Mouse (Mus musculus): Measurements from ENCODE around the gene Ubap1. TPM values are rescaled to one million over a fixed set of nuclear protein-coding genes. Genes with fewer than 3 reads are reported as not detected.
A peak's percentile ranks its signal among the peaks of the same experiment; 100 is the strongest.

Ubap1 gene
- polyA plus RNA-seq, 1 experiment from 2014 or later, result 61.4 TPM

DNA sequence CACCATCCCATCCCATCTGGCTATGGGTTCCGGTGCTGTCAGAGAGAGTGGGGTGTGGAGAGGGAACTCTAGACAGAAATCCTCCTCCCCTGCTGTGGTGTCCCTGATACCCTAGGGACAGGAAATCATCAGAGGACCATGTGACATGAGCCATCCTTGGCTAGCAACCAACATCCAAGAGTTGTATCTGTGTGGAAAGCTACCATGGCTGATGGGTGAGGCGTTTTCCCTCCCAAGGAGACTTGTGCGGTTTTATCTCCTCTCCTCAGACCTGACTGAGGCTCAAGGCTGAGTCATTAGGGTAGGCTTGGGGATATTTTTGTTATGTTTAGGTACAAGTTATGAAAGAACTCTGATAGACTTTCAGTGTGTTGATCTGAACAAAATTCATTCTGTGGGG lies 17.7 kb upstream of the Ubap1 start:
- Histone ChIP-seq H3K36me3 (replicated peaks) (no peaks in the 10 kb centered on the region), H3K9me3 (no peaks in the 10 kb centered on the region), H3K27ac (replicated peaks) (no peak overlapping the region), H3K27me3 (replicated peaks; ENCODE audit: low read depth, poor library complexity, severe bottlenecking) (no peaks in the 10 kb centered on the region), H3K4me3 (no peak overlapping the region), H3K4me1 (no peaks in the 10 kb centered on the region)
- no peak for DNase-seq (ENCODE audit: low spot score)
- 83% methylated on average over 3 of the region's 3 CpGs for WGBS

DNA sequence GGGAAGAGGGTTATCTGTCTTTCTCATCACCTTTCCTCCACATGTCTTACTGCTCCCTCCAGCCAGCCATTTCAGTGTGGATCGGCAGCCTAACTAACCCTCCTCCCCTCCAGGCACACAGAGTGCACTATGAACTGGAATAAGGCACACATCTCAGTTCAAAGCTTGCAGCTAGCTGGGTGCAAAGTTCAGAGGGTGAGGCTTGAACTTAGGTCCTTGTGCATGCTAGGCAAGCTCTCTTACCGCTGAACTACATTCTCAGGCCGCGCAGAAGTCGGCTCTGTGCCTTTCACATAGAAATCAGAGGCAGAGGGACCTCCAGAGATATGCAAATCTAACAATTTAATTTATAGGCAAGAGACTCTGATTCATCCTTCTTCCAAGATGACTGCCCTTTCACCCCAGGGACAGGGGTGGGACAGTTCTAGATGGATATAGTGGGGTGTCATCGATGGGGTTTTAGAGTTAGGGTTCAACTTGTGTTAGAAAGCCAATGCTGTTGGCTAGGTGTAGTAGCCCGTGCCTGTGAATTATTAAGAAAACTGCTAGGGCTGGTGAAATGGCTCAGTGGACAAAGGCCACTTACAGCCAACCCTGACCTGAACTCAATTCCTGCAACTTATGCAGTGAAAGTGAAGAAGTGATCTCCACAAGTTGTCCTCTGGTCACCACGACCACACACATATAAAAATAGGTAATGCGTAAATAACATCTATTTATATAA lies 16.9 kb upstream of the Ubap1 start:
- Histone ChIP-seq H3K27ac (replicated peaks) (no peak overlapping the region), H3K36me3 (replicated peaks) (no peaks in the 10 kb centered on the region), H3K9me3 (no peaks in the 10 kb centered on the region), H3K27me3 (replicated peaks; ENCODE audit: low read depth, poor library complexity, severe bottlenecking) (no peaks in the 10 kb centered on the region), H3K4me3 (no peak overlapping the region), H3K4me1 (no peaks in the 10 kb centered on the region)
- DNase-seq (ENCODE audit: low spot score), result no peak
- 88% methylated on average over 9 of the region's 9 CpGs for WGBS

DNA sequence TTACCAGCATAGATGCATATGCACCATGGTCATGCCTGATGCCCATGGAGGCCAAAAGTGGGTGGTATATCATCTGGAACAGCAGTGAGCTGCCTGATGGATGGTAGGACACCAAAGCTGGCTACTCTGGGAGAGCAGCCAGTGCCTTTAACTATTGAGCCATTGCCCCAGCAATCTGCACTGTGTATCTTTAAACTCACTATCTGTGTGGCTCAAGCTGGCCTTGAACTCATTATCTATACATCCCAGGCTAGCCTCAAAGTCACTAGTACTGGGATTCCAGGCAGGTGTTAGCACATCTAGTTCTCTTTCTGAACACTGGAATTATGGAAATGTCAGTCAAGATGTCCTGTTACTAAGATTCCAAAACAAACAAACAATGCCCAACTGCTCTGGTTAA lies 12.2 kb upstream of the Ubap1 start:
- no peak for DNase-seq (ENCODE audit: low spot score)
- no peaks in the 10 kb centered on the region for H3K4me1 ChIP-seq
- H3K36me3 ChIP-seq (replicated peaks), result no peaks in the 10 kb centered on the region
- no peak overlapping the region for H3K4me3 ChIP-seq
- no peaks in the 10 kb centered on the region for H3K9me3 ChIP-seq
- no peak overlapping the region for H3K27ac ChIP-seq (replicated peaks)
- no peaks in the 10 kb centered on the region for H3K27me3 ChIP-seq (replicated peaks; ENCODE audit: low read depth, poor library complexity, severe bottlenecking)

DNA sequence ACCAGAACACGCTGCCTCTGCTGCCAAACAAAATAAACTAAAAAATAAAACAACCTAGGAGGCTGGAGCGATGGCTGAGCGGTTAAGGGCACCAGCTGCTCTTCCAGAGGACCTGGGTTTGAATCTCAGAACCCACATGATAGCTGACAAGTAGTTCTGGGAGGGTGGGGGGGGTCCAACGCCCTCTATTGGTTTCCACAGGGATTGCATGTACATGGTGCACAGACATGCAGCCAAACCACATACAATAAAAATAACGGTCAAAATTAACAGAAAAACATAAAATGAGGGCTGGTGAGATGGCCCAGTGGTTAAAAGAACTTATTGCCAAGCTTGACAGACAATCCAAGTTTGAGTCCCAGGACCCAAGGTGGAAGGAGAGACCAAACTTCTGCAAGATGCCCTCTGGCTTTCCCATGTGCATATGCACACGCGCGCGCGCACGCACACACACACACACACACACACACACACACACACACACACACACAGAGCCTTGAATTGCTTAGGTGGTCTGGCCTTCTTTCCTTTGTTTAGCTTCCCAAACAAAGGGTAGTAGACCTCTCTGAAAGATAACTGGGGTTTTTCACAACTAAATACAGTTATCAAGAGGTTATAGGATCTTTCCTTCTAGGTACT lies 7.8 kb upstream of the Ubap1 start:
- Histone ChIP-seq H3K4me1 (no peaks in the 10 kb centered on the region), H3K9me3 (no peaks in the 10 kb centered on the region), H3K36me3 (replicated peaks) (no peaks in the 10 kb centered on the region), H3K27ac (replicated peaks) (no peak overlapping the region), H3K27me3 (replicated peaks; ENCODE audit: low read depth, poor library complexity, severe bottlenecking) (no peaks in the 10 kb centered on the region), H3K4me3 (no peak overlapping the region)
- WGBS, result 79% methylated on average over 11 of the region's 11 CpGs
- DNase-seq (ENCODE audit: low spot score), result no peak

DNA sequence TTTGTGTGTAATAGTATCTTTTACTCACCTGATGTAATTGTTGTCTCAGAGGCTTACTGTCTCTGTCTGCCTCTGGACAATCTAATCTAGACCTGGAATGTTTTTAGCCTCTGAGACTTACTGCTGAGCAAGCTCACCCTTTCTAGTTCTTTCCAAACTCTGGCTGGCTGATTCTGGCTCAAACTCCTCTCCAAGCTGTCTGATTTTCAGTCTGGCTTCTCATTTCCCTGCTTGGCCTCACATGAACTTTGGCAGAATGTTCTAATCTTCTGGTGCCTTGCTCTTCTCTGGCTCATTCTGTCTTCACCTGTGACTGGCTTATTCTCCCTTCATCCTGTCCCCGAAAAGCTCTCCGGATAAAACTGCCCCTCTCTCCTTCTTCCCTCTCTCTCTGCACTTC lies 2.8 kb upstream of the Ubap1 start:
- Histone ChIP-seq H3K27ac (replicated peaks) (no peak overlapping the region), H3K27me3 (replicated peaks; ENCODE audit: low read depth, poor library complexity, severe bottlenecking) (no peaks in the 10 kb centered on the region), H3K4me1 (peaks cover 17% of the 10 kb centered on the region), H3K9me3 (no peaks in the 10 kb centered on the region), H3K4me3 (no peak overlapping the region), H3K36me3 (replicated peaks) (peaks cover 2% of the 10 kb centered on the region)
- WGBS, result 79% methylated on average over 2 of the region's 2 CpGs
- DNase-seq (ENCODE audit: low spot score), result no peak

DNA sequence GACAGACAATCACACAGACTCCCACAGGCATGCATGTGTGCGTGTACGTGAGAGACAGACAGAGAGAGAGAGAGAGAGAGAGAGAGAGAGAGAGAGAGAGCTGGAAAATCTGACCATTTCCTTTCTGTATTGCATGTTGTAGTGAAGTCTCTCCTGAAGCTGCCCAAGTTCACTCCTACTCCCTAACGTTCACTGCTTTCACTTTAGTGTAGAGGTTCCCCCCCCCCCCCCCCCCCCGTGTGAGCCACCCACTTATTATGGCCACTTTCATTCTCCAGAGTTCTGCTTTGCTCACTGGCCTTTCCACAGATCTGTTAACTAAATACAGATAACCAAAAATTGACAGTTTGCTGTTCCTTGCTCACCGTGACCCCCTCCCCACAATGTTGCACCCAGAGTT lies 957 bp upstream of the Ubap1 start:
- WGBS, result 61% methylated on average over 5 of the region's 5 CpGs
- peak; percentile 9 for DNase-seq (ENCODE audit: low spot score)
- Histone ChIP-seq H3K9me3 (no peaks in the 10 kb centered on the region), H3K4me3 (no peak overlapping the region), H3K36me3 (replicated peaks) (peaks cover 20% of the 10 kb centered on the region), H3K27ac (replicated peaks) (no peak overlapping the region), H3K27me3 (replicated peaks; ENCODE audit: low read depth, poor library complexity, severe bottlenecking) (no peaks in the 10 kb centered on the region), H3K4me1 (peaks cover 17% of the 10 kb centered on the region)

DNA sequence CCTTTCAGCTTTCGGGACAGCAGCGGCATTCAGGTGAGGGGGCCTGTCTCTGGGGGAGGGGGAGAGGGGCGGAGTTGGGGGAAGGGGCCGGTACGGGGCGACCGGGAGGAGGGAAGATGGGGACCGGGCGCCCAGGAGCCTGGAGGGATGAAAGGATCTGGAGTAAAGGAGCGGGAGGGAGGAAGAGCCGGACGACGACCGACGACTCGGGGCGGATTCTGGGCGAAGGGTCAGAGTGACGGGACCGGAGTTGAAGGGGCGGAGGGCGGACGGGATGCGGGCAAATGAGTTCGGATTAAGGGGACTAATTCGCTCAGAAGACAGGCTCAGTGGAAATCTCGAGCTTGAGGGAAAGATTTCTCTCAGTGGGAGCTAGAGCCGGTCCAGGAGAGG lies 399 bp downstream of the Ubap1 start:
- peak overlapping the region; percentile 88 for H3K4me3 ChIP-seq
- under 1% methylated on average over 28 of the region's 28 CpGs for WGBS
- no peak for DNase-seq (ENCODE audit: low spot score)
- peak overlapping the region; percentile 96 for H3K27ac ChIP-seq (replicated peaks)
- no peaks in the 10 kb centered on the region for H3K27me3 ChIP-seq (replicated peaks; ENCODE audit: low read depth, poor library complexity, severe bottlenecking)
- no peaks in the 10 kb centered on the region for H3K9me3 ChIP-seq
- H3K36me3 ChIP-seq (replicated peaks), result peaks cover 30% of the 10 kb centered on the region
- H3K4me1 ChIP-seq, result peaks cover 17% of the 10 kb centered on the region

DNA sequence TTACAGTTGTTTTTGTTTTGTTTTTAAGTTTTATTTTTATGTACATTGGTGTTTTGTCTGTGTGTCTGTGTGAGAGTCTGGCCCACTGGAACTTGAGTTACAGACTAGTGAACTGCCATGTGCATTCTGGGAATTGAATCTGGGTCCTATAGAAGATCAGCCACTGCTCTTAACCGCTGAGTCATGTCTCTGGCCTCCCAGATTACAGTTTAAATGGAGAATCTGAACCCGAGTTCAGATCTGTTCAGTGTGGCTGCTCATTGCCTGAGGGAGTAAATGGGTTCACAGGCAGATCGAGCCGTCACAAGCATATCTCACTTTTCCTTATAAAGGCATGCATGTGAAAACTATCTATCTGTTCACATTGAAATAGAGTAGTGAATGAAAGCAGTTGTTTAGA lies 4.0 kb downstream of the Ubap1 start:
- peaks cover 15% of the 10 kb centered on the region for H3K4me1 ChIP-seq
- 91% methylated on average over 4 of the region's 4 CpGs for WGBS
- no peaks in the 10 kb centered on the region for H3K27me3 ChIP-seq (replicated peaks; ENCODE audit: low read depth, poor library complexity, severe bottlenecking)
- no peak overlapping the region for H3K27ac ChIP-seq (replicated peaks)
- peaks cover 57% of the 10 kb centered on the region for H3K36me3 ChIP-seq (replicated peaks)
- no peak overlapping the region for H3K4me3 ChIP-seq
- DNase-seq (ENCODE audit: low spot score), result no peak
- H3K9me3 ChIP-seq, result 0 out of 2 replicates have a peak, but pooled peaks cover 3% of the 10 kb centered on the region

DNA sequence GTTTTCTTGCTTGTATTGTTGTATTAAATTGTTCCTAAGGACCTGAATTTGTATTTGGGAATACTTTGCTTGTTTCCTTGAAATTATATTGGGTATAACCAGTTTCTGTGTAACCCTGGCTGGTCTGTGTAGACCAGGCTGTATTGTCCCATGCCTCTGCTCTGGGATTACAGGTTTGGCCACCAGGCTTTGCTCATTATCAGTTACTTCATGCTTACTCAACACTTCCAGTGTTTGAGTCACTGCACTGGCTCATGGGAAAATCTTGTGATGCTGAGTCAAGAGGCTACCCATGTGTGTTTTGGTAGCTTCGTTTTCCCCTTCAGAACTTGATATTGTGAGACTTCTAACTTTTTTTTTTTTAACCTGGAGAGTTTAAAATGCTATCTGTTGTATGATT lies 4.5 kb downstream of the Ubap1 start:
- Histone ChIP-seq H3K9me3 (0 out of 2 replicates have a peak, but pooled peaks cover 3% of the 10 kb centered on the region), H3K4me1 (peaks cover 10% of the 10 kb centered on the region), H3K4me3 (no peak overlapping the region), H3K27me3 (replicated peaks; ENCODE audit: low read depth, poor library complexity, severe bottlenecking) (no peaks in the 10 kb centered on the region), H3K36me3 (replicated peaks) (peaks cover 61% of the 10 kb centered on the region), H3K27ac (replicated peaks) (no peak overlapping the region)
- WGBS, result 88% methylated on average over 1 of the region's 1 CpGs
- DNase-seq (ENCODE audit: low spot score), result no peak

DNA sequence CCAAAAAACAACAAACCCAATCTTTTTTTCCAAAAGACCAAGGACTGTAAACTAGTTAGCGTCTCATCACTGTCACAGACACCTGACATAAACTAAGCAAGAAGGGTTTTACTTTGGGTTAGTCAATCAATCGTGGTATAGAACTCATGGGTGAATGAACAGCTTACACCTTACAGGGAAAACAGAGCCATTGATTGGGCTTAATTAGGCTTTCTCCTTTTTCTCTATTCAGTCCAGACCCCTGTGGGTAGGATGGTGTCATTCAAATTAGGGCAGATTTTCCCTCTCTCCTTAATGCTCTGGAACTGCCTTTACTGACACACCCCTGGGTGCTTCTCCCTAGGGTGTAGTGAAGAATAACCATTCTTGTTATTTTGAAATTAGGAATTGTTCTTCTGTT lies 8.4 kb downstream of the Ubap1 start:
- Histone ChIP-seq H3K27me3 (replicated peaks; ENCODE audit: low read depth, poor library complexity, severe bottlenecking) (no peaks in the 10 kb centered on the region), H3K36me3 (replicated peaks) (peaks cover 69% of the 10 kb centered on the region), H3K4me3 (no peak overlapping the region), H3K4me1 (no peaks in the 10 kb centered on the region), H3K9me3 (0 out of 2 replicates have a peak, but pooled peaks cover 3% of the 10 kb centered on the region), H3K27ac (replicated peaks) (no peak overlapping the region)
- DNase-seq (ENCODE audit: low spot score), result no peak
- WGBS, result 48% methylated on average over 2 of the region's 2 CpGs

DNA sequence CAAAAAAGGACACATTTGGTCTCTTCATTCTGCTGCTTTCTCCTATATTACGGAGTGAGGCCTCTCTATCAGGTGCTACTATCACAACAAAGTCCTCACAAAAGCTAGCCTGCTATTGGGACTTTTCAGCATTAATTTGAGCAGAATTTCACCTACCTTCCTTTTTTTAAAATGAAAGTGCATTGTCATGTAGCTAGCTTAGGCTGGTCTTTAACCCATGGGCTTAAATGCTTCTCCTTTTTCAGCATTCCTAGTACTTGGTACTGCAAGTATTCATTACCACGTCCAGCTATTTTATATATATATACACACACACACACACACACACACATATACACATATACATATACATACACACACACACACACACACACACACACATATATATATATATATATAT lies 9.9 kb downstream of the Ubap1 start:
- peaks cover 55% of the 10 kb centered on the region for H3K36me3 ChIP-seq (replicated peaks)
- H3K9me3 ChIP-seq, result 0 out of 2 replicates have a peak, but pooled peaks cover 3% of the 10 kb centered on the region
- no peak overlapping the region for H3K27ac ChIP-seq (replicated peaks)
- H3K27me3 ChIP-seq (replicated peaks; ENCODE audit: low read depth, poor library complexity, severe bottlenecking), result no peaks in the 10 kb centered on the region
- no peak overlapping the region for H3K4me3 ChIP-seq
- no peak for DNase-seq (ENCODE audit: low spot score)
- 92% methylated on average over 2 of the region's 2 CpGs for WGBS
- no peaks in the 10 kb centered on the region for H3K4me1 ChIP-seq

DNA sequence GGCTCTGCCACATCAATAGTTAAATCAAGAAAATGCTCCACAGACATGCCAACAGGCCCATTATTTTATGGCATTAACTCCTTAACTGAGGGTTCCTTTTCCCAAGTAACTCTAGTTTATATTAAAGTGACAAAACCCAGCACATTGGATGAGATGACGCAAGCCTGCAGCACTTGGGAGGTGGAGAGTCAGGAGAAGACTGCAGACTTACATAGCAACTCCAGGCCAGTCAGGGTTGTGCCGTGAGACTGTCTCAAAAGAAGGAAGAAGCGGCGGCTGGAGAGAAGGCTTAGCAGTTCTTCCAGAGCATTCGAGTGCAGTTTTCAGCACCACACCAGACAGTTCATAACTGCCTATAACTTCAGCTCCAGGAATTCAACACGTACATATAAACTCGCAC lies 10.6 kb downstream of the Ubap1 start:
- H3K27ac ChIP-seq (replicated peaks), result no peak overlapping the region
- 0 out of 2 replicates have a peak, but pooled peaks cover 3% of the 10 kb centered on the region for H3K9me3 ChIP-seq
- H3K36me3 ChIP-seq (replicated peaks), result peaks cover 51% of the 10 kb centered on the region
- H3K27me3 ChIP-seq (replicated peaks; ENCODE audit: low read depth, poor library complexity, severe bottlenecking), result no peaks in the 10 kb centered on the region
- DNase-seq (ENCODE audit: low spot score), result no peak
- H3K4me1 ChIP-seq, result no peaks in the 10 kb centered on the region
- WGBS, result 95% methylated on average over 7 of the region's 7 CpGs
- no peak overlapping the region for H3K4me3 ChIP-seq

DNA sequence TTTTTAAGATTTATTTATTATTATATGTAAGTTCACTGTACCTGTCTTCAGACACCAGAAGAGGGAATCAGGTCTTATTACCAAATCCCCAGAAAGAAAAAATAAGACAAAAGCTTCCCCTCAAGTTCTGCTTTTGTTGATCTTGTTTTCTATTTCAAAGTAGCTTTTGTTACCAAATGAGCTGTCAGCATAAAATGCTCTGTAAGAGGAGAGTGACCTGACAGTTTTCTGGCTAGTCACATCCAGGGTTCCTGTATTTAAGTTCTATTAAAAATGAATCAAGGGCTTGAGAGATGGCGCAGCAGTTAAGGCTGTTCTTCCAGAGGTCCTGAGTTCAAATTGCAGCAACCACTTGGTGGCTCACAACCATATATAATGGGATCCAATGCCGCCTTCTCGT lies 12.3 kb downstream of the Ubap1 start:
- Histone ChIP-seq H3K4me3 (no peak overlapping the region), H3K9me3 (no peaks in the 10 kb centered on the region), H3K27me3 (replicated peaks; ENCODE audit: low read depth, poor library complexity, severe bottlenecking) (no peaks in the 10 kb centered on the region), H3K4me1 (no peaks in the 10 kb centered on the region), H3K36me3 (replicated peaks) (peaks cover 34% of the 10 kb centered on the region), H3K27ac (replicated peaks) (no peak overlapping the region)
- no peak for DNase-seq (ENCODE audit: low spot score)
- 95% methylated on average over 3 of the region's 3 CpGs for WGBS
